Mouse (Mus musculus): ENCODE measurements at regions not wholly inside any gene's neighbourhood (a gene's known extent, or its start where the extent isn't known, plus 50 kb on each side); places are given as distances from the start of the nearest gene placed in this dataset.
"Not testable (repeated sequence)": the region's sequence is repeated elsewhere in the genome, so short reads cannot be mapped to it uniquely, and the experiment has no call there.

- DNase-seq (ENCODE audit: low read depth) = no peak
Observed at GRCm38 (mm10) chr3:120511651-120512050, 659.8 kb downstream of the Rwdd3 start.

GRCm38 (mm10) chr3:120498937-120499336 lies 672.6 kb downstream of the Rwdd3 start:
- DNase-seq (ENCODE audit: low read depth) = no peak

- DNase-seq (ENCODE audit: low read depth) = no peak
Observed at GRCm38 (mm10) chr3:120477934-120478333, 693.6 kb downstream of the Rwdd3 start.

- no peak for DNase-seq (ENCODE audit: low read depth)
Observed at GRCm38 (mm10) chr3:120477232-120477631, 693.0 kb upstream of the Ptbp2 start.

- DNase-seq (ENCODE audit: low read depth) = no peak
Observed at GRCm38 (mm10) chr3:120473645-120474038, 689.4 kb upstream of the Ptbp2 start.

- no peak for DNase-seq (ENCODE audit: low read depth)
Observed at GRCm38 (mm10) chr3:120472687-120473644, 688.7 kb upstream of the Ptbp2 start.

- no peak for DNase-seq (ENCODE audit: low read depth)
Observed at GRCm38 (mm10) chr3:120471878-120472444, 687.7 kb upstream of the Ptbp2 start.

GRCm38 (mm10) chr3:120468887-120469286 lies 684.6 kb upstream of the Ptbp2 start:
- DNase-seq (ENCODE audit: low read depth) = no peak

GRCm38 (mm10) chr3:120460717-120461116 lies 676.5 kb upstream of the Ptbp2 start:
- no peak for DNase-seq (ENCODE audit: low read depth)

GRCm38 (mm10) chr3:120457912-120458311 lies 673.6 kb upstream of the Ptbp2 start:
- DNase-seq (ENCODE audit: low read depth) = peak; percentile 33

- no peak for DNase-seq (ENCODE audit: low read depth)
Observed at GRCm38 (mm10) chr3:120441127-120441526, 656.9 kb upstream of the Ptbp2 start.

- DNase-seq (ENCODE audit: low read depth) = no peak
Observed at GRCm38 (mm10) chr3:120430285-120430684, 646.0 kb upstream of the Ptbp2 start.

GRCm38 (mm10) chr3:120416634-120417033 lies 632.4 kb upstream of the Ptbp2 start:
- no peak for DNase-seq (ENCODE audit: low read depth)

- no peak for DNase-seq (ENCODE audit: low read depth)
Observed at GRCm38 (mm10) chr3:120375688-120376289, 591.5 kb upstream of the Ptbp2 start.

- no peak for DNase-seq (ENCODE audit: low read depth)
Observed at GRCm38 (mm10) chr3:120342747-120343377, 558.6 kb upstream of the Ptbp2 start.

GRCm38 (mm10) chr3:120341882-120342281 lies 557.6 kb upstream of the Ptbp2 start:
- no peak for DNase-seq (ENCODE audit: low read depth)

- DNase-seq (ENCODE audit: low read depth) = no peak
Observed at GRCm38 (mm10) chr3:120335843-120336585, 551.7 kb upstream of the Ptbp2 start.

GRCm38 (mm10) chr3:120307042-120307441 lies 522.8 kb upstream of the Ptbp2 start:
- not testable (repeated sequence) for DNase-seq (ENCODE audit: low read depth)

GRCm38 (mm10) chr3:120305608-120306007 lies 521.3 kb upstream of the Ptbp2 start:
- no peak for DNase-seq (ENCODE audit: low read depth)
